Mouse (Mus musculus) neural tube, embryonic 13.5 days (tissue): Measurements from ENCODE around the gene Ube4b. TPM values are rescaled to one million over a fixed set of nuclear protein-coding genes. Genes with fewer than 3 reads are reported as not detected.
"Not testable (repeated sequence)": the region's sequence is repeated elsewhere in the genome, so short reads cannot be mapped to it uniquely, and the experiment has no call there.

Experiments used
- ATAC-seq: fragments of 200-750 bp; cut with Nextera tagmentation; 2 replicates; pipeline ENCODE4 v1.8.0; 2017; ENCODE audit warnings: low read depth, mild to moderate bottlenecking, moderate TSS enrichment, moderate library complexity
- H3K27ac ChIP-seq: fragments of 300-500 bp; sonication (generic); replicated peaks from 2 replicates; pipeline ENCODE4 v1.5.1; 2015; ENCODE audit warnings: moderate library complexity, mild to moderate bottlenecking, inconsistent platforms
- H3K27me3 ChIP-seq: fragments of 300-500 bp; sonication (generic); 2 replicates; pipeline ENCODE4 v1.6.1; 2015; ENCODE audit warnings: mild to moderate bottlenecking, inconsistent platforms
- H3K36me3 ChIP-seq: fragments of 300-500 bp; sonication (generic); 2 replicates; pipeline ENCODE4 v1.6.1; 2015; ENCODE audit warnings: mild to moderate bottlenecking, inconsistent platforms
- H3K4me1 ChIP-seq: fragments of 300-500 bp; sonication (generic); replicated peaks from 2 replicates; pipeline ENCODE4 v1.6.1; 2015; ENCODE audit warnings: inconsistent platforms
- H3K4me2 ChIP-seq: fragments of 300-500 bp; sonication (generic); 2 replicates; pipeline ENCODE4 v1.6.1; 2015; ENCODE audit warnings: inconsistent platforms, mild to moderate bottlenecking, moderate library complexity
- H3K4me3 ChIP-seq: fragments of 300-500 bp; sonication (generic); 2 replicates; pipeline ENCODE4 v1.5.1; 2015; ENCODE audit warnings: mild to moderate bottlenecking, inconsistent platforms
- H3K9ac ChIP-seq: fragments of 300-500 bp; sonication (generic); 2 replicates; pipeline ENCODE4 v1.6.1; 2015; ENCODE audit warnings: moderate library complexity, mild to moderate bottlenecking, inconsistent platforms
- H3K9me3 ChIP-seq: fragments of 300-500 bp; sonication (generic); 2 replicates; pipeline ENCODE4 v1.6.1; 2016; ENCODE audit warnings: inconsistent platforms
- WGBS: fragments of 180-500 bp; shearing (Covaris S2); methylation state at CpG from one replicate; pipeline ENCODE4 v1.1.7; 2015; 5-methylcytosine and 5-hydroxymethylcytosine counted together
- polyA plus RNA-seq: library from polyadenylated mRNA; unstranded; fragments of >200 nt; fragmentation: Nextera tagmentation; extraction: Ambion mirVana; gene quantifications from 2 replicates; pipeline ENCODE4 v1.2.1, GENCODE M21; 2015

Gene Ube4b
- 58.2 and 67.6 TPM in 2 replicates for polyA plus RNA-seq

DNA sequence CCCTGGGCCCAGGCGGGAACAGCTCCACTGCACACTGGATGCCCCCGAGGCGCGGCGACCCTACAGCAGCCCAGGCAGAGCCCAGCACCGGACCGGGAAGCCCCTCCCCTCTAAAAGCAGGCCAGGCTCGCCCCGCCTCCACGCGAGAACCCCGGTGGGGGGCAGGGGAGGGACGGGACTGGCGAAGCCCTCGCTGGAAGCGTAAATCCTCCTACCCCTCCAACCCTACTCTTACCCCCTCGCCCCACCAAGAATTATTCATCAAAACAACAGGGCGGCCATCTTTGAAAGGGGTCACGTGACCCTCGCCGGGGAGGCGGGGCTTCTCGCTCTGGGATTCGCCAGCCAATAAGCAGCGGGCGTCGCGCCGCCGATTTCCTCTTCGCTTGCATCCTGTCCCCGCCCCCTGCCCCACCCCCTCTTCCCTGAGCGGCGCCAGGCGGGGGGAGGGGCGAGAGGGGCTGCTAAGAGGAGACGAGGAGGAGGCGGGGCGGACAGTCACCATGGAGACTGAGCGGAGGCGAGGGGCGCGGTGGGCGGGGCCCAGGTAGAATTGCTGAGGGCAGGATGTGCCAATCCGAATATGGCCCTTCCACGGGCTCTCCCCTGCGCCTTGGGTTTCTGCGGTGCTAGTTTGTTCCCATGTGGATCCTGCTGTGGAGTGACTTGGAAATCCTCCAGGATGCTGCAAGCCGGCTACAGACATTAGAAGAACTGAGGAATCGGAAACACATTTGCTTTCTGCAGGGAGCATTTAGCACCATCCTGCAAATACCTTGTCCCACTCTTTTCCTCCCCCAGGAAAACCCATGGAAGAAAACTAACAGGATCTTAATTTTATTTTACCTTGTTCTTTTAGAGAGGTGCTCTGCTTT is at the start of gene Ube4b:
Gene Ube4b (minus strand): TSS at position 425 of the 875 bp plus-strand sequence.
- WGBS: under 1% methylated on average over 47 of the region's 50 CpGs
- peaks cover 36% of the 10 kb centered on the region for H3K4me1 ChIP-seq
- H3K27ac ChIP-seq: peak within 1 kb of the TSS; percentile 99
- no peaks in the 10 kb centered on the region for H3K36me3 ChIP-seq
- no peaks in the 10 kb centered on the region for H3K9me3 ChIP-seq
- ATAC-seq: peak; percentile 95
- peak within 1 kb of the TSS; percentile 96 for H3K9ac ChIP-seq
- peak within 1 kb of the TSS; percentile 90 for H3K4me2 ChIP-seq
- no peaks in the 10 kb centered on the region for H3K27me3 ChIP-seq
- H3K4me3 ChIP-seq: peak within 1 kb of the TSS; percentile 88

DNA sequence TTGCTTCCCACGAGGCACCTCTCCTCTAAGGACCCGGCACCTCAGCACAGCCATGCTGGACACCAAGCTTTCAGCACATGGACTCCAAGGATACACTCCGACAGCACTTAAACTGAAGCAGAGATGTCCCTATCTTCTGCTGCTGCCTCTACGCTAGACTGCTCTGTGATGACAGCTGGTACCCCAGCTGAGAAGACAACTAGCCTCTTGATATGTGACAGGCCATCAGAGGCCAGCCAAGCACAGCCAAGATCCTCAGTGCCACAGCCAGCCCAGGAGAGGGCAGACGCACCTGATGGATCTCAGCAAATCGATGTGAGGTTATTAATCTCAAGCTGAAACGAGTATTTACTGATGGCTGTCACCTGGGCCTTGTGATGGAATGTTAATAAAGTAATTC is 48.5 kb upstream of the Ube4b start:
- no peak for ATAC-seq
- Histone ChIP-seq H3K27ac (no peak overlapping the region), H3K4me2 (no peak overlapping the region), H3K9me3 (no peaks in the 10 kb centered on the region), H3K9ac (no peak overlapping the region), H3K36me3 (peaks cover 15% of the 10 kb centered on the region), H3K4me1 (no peaks in the 10 kb centered on the region), H3K27me3 (no peaks in the 10 kb centered on the region), H3K4me3 (no peak overlapping the region)
- 79% methylated on average over 7 of the region's 7 CpGs for WGBS

DNA sequence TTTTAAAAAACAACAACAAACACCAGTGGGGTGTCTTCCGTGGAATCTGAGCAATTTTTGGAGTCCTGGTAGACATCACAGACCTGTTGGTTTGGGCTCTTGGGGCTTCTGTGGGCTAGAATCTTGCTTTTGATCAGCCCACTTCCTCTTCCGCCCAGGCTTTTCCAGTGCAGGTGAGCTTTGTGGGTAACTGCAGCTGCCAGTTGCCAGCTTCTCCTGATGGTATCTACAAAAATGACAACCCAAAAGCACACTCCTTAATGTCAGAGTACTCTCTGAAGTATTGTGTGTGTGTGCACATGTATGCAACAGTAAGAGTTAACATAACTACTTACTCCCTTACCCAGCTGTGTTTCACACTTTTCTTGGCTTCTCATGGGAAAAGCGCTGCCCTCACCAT is 43.0 kb upstream of the Ube4b start:
- H3K4me1 ChIP-seq: no peaks in the 10 kb centered on the region
- no peak for ATAC-seq
- H3K27me3 ChIP-seq: no peaks in the 10 kb centered on the region
- H3K36me3 ChIP-seq: peaks cover 35% of the 10 kb centered on the region
- no peaks in the 10 kb centered on the region for H3K9me3 ChIP-seq
- H3K4me3 ChIP-seq: no peak overlapping the region
- WGBS: 96% methylated on average over 3 of the region's 3 CpGs
- no peak overlapping the region for H3K9ac ChIP-seq
- H3K27ac ChIP-seq: no peak overlapping the region
- H3K4me2 ChIP-seq: no peak overlapping the region

DNA sequence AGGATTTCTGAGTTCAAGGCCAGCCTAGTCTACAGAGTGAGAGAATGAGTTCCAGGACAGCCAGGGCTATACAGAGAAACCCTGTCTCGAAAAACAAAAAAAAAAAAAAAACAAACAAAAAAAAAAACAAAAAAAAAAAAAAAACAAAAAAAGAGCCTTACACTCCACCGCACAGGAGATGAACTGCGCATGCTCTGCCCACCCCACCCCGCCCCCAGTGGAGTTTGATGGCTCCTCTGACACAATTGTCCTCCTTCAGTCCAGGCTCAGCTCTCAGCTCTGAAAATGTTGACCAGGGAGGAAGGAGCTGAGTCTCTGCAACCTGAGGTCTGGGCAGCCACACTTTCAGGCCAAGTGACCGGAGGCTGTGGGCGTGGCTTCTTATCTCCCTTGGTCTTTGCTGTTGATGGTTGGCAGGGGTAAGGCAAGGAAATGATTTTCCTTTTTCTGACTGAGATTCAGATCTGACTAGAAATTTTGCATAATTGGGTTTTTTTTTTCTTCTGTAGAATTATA is 36.9 kb upstream of the Ube4b start:
- H3K27ac ChIP-seq: no peak overlapping the region
- no peak overlapping the region for H3K4me2 ChIP-seq
- 82% methylated on average over 6 of the region's 6 CpGs for WGBS
- no peaks in the 10 kb centered on the region for H3K9me3 ChIP-seq
- ATAC-seq: no peak
- H3K36me3 ChIP-seq: peaks cover 9% of the 10 kb centered on the region; the same call in 1 of the 2 replicates
- peaks cover 6% of the 10 kb centered on the region; the same call in 1 of the 2 replicates for H3K4me1 ChIP-seq
- no peaks in the 10 kb centered on the region for H3K27me3 ChIP-seq
- H3K9ac ChIP-seq: no peak overlapping the region
- H3K4me3 ChIP-seq: no peak overlapping the region

DNA sequence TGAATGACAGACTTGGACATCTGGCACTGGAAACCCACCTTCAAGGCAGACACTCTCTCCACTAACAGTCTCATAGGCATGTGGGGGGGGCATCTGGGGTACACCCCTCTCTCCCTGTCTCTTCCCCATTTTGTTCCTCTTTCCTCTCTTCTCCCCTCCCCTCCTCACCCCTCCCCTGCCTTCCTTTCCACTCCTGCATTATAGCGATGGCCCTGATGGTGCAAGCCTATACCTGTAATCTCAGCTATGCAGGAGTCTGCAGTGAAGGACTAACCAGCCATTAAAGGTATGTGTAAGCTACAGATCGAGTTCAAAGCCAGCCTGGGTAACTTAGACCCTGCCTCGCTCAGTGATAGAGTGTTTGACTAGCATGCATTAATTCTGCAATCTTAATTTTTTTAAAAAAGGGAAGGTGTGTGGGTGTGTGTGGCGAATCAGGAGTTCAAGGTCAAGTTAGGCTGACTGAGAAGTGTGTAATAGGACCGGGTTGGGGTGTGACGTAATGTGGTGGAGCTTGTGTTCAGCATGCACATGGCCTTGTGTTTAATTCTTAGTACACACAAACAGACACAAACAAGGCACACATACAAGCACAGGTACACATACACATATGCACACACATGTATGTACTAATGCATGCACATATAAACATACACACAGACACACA is 35.9 kb upstream of the Ube4b start:
- H3K27me3 ChIP-seq: no peaks in the 10 kb centered on the region
- ATAC-seq: no peak
- no peak overlapping the region for H3K27ac ChIP-seq
- H3K9me3 ChIP-seq: no peaks in the 10 kb centered on the region
- no peak overlapping the region for H3K4me3 ChIP-seq
- peaks cover 6% of the 10 kb centered on the region; the same call in 1 of the 2 replicates for H3K4me1 ChIP-seq
- H3K36me3 ChIP-seq: peaks cover 2% of the 10 kb centered on the region; the same call in 1 of the 2 replicates
- 84% methylated on average over 6 of the region's 6 CpGs for WGBS
- no peak overlapping the region for H3K9ac ChIP-seq
- H3K4me2 ChIP-seq: no peak overlapping the region

DNA sequence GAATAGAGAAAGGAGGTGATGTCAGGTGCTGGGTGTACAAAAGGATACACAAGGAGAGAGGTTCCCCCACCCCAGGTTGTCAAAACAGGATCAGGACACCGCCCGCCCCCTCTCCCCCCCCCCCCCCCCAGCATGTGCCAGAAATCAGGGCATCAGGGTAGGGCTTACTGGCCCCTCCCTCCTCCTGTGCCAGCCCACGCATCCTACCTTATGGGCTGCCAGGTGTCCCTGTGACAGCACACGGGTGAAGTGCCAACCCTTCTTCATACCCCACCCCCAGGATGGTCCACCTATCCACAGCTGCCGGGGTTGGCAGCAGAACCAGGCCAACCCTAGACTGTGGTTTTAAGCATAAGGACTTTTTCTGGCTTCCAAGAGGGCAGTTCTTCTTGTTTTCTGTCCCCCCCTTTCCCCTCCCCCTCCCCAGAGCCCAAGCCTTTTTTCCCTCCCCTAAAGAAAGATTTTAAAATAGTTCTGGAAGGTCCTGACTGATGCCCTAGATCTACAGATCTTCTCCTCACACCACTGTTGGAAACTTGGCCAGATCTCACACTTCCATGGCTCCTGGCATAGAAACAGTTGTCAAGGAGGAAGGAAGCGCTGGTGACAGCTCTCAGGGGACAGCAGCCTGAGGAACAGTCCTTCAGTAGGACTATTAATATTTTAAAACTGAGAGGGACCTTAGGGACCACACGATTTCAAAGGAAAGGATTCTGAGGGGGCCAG is 35.2 kb upstream of the Ube4b start:
- H3K27me3 ChIP-seq: no peaks in the 10 kb centered on the region
- no peaks in the 10 kb centered on the region for H3K36me3 ChIP-seq
- 76% methylated on average over 6 of the region's 7 CpGs for WGBS
- no peak overlapping the region for H3K9ac ChIP-seq
- no peak for ATAC-seq
- no peaks in the 10 kb centered on the region for H3K9me3 ChIP-seq
- peaks cover 6% of the 10 kb centered on the region; the same call in 1 of the 2 replicates for H3K4me1 ChIP-seq
- H3K4me2 ChIP-seq: no peak overlapping the region
- H3K4me3 ChIP-seq: no peak overlapping the region
- H3K27ac ChIP-seq: no peak overlapping the region

DNA sequence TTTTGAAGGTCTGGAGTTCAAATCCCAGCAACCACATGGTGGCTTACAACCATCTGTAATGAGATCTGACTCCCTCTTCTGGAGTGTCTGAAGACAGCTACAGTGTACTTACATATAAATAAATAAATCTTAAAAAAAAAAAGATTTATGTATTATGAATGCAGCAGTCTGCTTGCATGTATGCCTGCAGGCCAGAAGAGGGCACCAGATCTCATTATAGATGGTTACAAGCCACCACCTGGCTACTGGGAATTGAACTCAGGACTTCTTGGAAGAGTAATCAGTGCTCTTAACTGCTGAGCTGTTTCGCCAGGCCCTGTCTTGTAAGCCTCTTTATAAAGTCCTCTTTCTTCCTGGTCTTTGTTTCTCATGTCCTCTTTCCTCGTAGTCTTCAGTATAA is 33.9 kb upstream of the Ube4b start:
- H3K9ac ChIP-seq, ATAC-seq, H3K4me2 ChIP-seq, H3K27ac ChIP-seq, H3K4me3 ChIP-seq, H3K4me1 ChIP-seq, H3K9me3 ChIP-seq, H3K27me3 ChIP-seq, H3K36me3 ChIP-seq: not testable (repeated sequence)
- WGBS: 91% methylated on average over 2 of the region's 2 CpGs

DNA sequence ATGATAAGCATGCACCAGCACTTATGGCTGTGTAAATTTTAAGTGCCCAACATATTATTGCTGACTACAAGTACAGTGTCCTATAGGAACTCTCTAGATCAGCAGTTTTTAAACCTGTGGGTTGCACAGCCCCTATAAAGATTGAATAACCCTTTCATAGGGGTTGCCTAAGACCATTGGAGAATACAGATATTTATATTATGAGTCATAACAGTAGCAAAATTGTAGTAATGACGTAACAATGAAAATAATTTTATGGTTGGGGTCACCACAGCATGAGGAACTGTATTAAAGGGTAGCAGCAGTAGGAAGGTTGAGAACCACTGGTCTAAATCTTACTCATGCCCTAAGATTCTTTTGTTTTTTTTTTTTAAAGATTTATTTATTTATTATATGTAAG is 32.9 kb upstream of the Ube4b start:
- Histone ChIP-seq H3K9ac (no peak overlapping the region), H3K4me2 (no peak overlapping the region), H3K27me3 (no peaks in the 10 kb centered on the region), H3K4me3 (no peak overlapping the region), H3K36me3 (no peaks in the 10 kb centered on the region), H3K4me1 (peaks cover 6% of the 10 kb centered on the region; the same call in 1 of the 2 replicates), H3K27ac (no peak overlapping the region), H3K9me3 (no peaks in the 10 kb centered on the region)
- WGBS: 78% methylated on average over 1 of the region's 1 CpGs
- ATAC-seq: no peak

DNA sequence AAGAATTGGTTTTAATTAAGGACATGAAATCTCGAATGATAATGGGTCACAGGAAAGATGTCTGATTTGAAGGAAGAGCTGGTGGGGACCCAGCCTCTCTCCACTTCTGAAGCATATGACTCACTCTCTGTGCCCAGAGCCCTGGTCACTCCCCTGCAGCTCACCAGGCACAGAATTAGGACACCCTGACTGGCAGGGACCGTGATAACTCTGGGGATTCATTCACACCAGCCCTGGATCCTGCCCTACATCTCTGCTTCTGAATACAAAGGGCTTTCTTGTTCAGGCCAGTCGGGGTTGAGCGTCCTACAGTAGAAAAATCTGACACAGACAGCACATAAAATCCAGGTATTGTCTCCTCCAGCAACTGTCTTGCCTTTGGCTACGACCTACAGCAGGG is 32.0 kb upstream of the Ube4b start:
- no peak overlapping the region for H3K4me3 ChIP-seq
- no peak overlapping the region for H3K4me2 ChIP-seq
- no peaks in the 10 kb centered on the region for H3K27me3 ChIP-seq
- no peaks in the 10 kb centered on the region for H3K9me3 ChIP-seq
- 60% methylated on average over 5 of the region's 5 CpGs for WGBS
- H3K36me3 ChIP-seq: no peaks in the 10 kb centered on the region
- H3K4me1 ChIP-seq: peaks cover 6% of the 10 kb centered on the region; the same call in 1 of the 2 replicates
- ATAC-seq: no peak
- H3K9ac ChIP-seq: no peak overlapping the region
- no peak overlapping the region for H3K27ac ChIP-seq

DNA sequence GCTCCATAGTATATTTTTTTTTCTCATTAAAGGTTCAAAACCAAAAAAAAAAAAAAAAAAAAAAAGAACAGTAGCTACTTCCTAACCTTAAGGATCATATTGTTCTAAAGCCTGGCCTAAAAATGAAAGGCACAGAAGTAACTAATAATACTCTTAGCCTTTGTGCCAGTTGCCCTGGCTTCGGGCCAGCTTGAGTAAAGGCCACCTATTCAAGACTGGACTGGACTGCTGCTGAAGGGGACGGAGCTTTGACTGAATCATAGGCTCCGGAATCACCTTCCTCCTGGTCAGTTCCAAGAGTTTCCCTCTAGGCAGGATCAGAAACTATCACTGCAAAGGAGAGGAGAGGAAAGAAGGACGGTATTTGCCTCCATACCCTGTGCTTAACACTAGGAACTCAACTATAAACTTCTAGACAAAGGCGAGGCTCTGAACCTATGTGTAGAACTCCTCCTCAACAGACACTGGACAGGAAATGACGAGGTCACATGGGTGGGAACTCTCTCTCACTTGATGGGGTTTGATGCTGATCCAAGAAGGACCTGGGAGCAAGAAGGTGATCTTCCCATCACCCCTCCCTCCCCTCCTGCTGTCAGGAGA is 31.4 kb upstream of the Ube4b start:
- no peaks in the 10 kb centered on the region for H3K27me3 ChIP-seq
- no peak for ATAC-seq
- H3K27ac ChIP-seq: no peak overlapping the region
- no peak overlapping the region for H3K4me2 ChIP-seq
- H3K9me3 ChIP-seq: no peaks in the 10 kb centered on the region
- WGBS: 77% methylated on average over 6 of the region's 6 CpGs
- H3K4me3 ChIP-seq: no peak overlapping the region
- no peaks in the 10 kb centered on the region for H3K36me3 ChIP-seq
- H3K4me1 ChIP-seq: peaks cover 6% of the 10 kb centered on the region; the same call in 1 of the 2 replicates
- no peak overlapping the region for H3K9ac ChIP-seq

DNA sequence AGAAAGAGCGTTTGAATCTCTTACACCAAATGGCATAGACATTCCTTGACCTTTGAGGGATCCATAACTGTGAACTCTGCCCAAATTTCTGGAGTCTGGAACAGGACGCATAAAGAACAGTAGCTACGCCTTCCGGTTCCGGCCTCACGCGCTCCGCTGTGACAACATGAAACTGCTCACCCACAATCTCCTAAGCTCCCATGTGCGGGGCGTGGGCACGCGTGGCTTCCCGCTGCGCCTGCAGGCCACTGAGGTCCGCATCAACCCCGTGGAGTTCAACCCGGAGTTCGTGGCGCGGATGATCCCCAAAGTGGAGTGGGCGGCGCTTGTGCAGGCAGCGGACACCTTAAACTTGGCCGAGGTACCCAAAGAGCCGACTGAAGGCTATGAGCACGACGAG is 30.6 kb upstream of the Ube4b start:
- H3K4me2 ChIP-seq, H3K9me3 ChIP-seq, H3K36me3 ChIP-seq, H3K27me3 ChIP-seq, ATAC-seq, H3K9ac ChIP-seq, H3K4me1 ChIP-seq, H3K27ac ChIP-seq, H3K4me3 ChIP-seq: not testable (repeated sequence)
- 87% methylated on average over 27 of the region's 27 CpGs for WGBS
